Mouse (Mus musculus) erythroblast, embryonic 14.5 days (primary cell): Measurements from ENCODE around the gene Rasl11a.

Source experiments
- GATA1 ChIP-seq: IDR thresholded peaks from 2 replicates; pipeline ENCODE4 v1.6.1; 2012; ENCODE audit warnings: low read length, inconsistent platforms, mixed read lengths
- TAL1 ChIP-seq: IDR thresholded peaks from 3 replicates; pipeline ENCODE4 v1.6.1; 2012; ENCODE audit warnings: low read length, inconsistent platforms, mixed read lengths

GRCm38 (mm10) chr5:146859246-146859645 lies 14.4 kb downstream of the Rasl11a start:
- TF ChIP-seq TAL1 (no peak), GATA1 (no peak)
